Mouse (Mus musculus) urinary bladder, postnatal 14 days (tissue): ENCODE results near the gene E130114P18Rik.

ENCODE experiments used
- DNase-seq: peaks from one replicate; pipeline ENCODE4 v3.0.0; 2021; ENCODE audit warnings: low spot score

The E130114P18Rik gene

DNA sequence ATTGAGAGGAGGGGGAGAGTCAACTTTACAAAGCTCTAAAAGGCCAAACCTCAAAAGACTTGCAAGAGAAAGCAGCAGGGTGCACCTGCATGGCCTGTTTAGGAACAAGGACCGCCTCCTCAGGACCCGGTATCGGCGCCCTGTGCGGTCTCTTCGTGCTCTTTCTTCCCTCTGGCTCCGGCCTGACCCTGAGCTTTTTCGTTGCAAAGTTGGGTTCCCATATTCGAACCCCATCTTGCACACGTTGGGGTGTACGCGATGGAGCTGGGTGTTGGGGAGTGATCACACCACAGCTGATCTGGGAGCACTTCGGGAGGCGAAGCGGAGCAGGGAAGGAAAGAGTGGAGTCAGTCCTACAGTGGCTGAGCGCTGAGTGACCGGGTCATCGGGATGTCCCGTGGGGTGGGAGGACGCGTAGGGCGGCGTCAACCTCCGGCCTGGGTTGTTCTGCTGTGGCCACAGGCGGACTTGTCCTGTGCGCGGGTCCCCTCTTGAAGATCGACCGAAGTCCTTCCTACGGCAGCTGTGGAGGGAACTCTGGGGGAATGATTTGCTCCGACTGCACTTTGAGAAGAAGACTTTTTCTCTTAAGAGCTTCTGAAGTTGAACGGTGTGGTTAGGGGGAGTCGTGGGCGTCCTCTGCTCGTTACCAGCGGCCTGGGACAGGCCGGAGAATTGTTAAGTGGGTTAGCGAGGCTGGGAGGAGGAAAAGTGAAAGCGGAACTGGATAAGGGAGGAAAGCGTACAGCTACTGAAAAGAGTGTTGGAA lies 26.2 kb downstream of the E130114P18Rik start:
- DNase-seq = peak; percentile 61

DNA sequence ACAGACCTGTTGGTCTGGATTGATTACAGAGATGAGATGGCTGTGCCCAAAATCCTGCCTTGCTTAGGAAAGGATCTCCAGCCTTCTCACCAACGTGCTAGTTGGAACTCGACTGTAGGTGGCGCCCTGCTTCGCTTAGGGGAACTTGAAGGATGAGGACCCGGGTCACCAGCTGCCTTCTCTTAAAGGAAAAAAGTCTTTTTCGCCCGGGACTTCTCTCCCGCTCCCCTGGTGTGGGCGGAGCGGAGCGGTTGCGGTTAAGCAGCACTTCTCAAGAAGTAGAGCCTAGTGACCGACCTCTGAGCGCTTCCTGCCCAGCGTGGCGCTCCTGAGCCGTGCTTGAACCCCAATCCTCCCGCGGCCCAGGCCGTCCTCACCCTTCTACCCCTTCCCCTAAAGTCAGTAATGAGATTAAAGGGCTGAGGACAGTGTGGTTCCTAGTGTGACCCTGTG lies 26.8 kb downstream of the E130114P18Rik start:
- peak; percentile 96 for DNase-seq

DNA sequence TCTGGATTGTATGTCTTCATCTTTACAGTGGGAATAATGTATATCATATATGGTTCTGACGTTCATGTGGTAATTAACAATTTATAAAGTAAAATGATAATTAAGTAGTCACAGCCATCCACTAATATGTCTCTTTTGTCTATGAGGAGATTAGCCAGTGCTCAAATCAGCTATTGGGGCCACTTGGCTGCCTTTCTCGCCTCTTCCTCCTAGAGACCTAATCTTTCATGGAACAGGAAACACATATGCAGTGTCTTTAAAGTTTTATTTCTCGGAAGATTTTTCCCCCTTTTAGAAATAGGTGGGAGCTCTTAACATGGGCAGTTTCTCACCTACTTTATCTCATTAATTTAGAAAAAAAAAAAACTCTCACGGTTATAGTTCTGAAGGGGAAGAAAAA lies 27.5 kb downstream of the E130114P18Rik start:
- DNase-seq = no peak

DNA sequence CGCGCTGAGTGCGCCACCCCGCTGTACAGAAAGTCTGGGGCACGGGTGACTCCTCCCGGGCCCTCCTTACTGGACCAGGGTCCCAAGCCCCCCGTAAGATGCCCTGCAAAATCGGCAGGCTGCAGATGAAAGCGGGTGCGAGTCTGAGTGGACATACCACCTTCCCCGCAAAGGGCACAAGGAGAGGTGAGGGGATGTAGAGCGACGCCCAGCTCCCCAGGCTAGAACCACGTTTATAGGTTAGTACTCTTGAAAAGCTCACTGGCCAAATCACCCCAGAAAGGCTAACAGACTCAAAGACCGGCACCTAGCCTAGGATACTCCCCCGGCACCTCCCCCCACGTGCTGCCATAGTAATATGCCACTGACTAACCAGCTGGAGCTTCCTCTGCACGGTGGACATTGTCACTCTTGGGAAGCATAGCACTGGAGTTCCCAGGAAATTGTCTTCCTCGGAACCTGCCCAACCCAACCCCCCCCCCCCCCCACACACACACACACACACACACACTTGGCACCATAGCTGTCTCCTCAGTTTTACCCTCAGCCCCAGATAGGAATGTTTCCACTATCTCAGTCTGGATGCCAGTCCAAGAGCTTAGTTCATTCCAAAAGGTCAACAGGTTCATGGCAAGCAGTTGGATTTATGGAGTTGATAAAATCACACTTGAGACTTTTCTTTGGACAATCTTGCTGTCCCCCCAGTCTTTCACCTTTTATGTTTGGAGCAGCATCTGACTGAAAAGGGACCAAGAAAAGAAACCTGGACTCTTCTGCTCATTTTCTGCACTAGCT lies 31.6 kb downstream of the E130114P18Rik start:
- no peak for DNase-seq

DNA sequence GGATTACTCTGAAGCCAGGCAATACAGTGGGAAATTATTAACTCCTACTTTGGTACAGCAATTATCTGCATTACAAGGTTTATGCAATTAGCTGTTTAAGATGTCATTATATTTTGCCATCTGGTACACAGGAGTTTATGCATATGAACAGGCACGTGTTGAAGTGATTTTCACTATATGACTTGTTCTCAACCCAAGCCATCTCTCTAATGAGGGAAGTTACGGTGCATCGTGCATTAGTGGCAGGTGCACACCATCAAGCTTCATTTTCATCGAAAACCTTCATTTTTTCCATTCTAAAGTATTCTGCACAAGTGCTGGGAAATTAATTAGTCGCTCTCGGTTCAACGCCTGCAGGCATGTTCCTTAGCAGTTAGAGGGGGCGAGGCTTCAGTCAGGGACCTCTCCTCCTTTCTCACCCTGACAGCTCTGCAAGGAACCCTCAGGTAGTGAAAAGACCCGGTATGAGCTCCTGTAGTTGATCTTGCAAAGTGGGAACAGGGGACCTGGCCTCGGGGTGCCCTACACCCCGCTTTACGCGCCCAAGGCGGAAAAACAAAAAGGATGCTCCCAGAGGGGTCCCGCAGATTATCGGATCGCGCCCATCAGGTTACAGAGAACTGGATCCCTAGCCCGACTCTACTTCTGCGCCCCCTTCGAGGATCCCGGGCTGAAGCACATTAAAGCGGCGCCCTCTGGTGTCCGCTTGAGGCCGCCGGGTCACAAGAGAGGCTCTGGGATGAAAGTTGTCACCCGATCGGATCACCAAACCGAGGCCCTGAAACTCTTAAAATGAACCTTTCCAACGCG lies 32.4 kb downstream of the E130114P18Rik start:
- peak; percentile 77 for DNase-seq

DNA sequence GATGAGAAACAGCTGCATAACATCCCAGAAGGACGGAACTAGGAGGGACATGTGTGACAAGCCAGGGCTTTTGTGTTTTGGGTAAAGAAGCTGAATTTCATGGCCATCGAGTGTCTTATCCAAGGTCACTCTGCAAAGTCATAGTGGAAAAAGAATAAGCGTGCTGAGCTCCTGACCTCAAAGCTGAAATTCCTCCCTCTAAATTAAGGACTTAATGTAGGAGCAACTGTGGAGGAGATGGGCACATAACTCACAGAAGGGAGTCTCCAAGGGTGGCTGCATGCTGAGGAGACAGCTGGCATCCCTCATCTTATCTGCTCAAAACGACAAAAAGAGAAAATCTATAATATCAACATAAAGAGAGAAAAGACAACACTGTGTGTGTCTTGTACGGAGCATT lies 33.9 kb downstream of the E130114P18Rik start:
- DNase-seq = no peak

DNA sequence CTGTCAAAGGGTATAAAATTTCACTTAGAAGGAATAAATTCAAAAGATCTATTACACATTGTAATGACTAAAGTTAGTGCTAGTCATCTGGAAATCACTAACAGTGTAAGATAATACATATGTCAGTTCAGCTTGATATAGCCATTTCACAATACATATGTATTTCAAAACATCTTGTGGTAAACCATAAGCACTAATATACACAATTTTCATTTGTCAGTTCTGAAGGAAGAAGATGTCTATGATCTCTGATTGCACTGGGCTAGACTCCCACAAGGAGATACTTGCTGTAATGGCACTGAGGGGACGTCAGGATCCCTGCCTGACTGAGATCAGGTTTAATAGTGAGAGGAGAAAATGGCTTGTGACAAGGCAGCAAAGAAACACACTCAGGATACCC lies 44.5 kb downstream of the E130114P18Rik start:
- no peak for DNase-seq

DNA sequence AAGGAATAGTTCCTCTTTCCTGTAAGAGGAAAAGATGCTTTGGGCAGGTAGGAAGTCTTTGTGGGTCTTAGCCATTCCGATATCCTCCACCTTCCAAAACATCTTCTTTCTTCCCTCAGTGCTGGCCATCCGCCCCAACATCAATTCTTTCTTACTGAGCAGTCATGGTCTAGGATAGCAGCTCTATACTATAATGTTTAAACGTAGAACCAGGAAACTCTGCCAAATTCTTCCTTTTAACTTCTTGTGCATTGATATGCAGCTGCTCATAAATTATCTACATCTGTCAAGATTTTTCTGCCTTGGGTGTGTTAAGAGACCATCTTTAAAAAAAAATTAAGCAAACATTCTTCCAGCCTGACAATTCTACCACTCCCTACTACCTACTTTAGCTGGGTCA lies 47.5 kb downstream of the E130114P18Rik start:
- DNase-seq = no peak

DNA sequence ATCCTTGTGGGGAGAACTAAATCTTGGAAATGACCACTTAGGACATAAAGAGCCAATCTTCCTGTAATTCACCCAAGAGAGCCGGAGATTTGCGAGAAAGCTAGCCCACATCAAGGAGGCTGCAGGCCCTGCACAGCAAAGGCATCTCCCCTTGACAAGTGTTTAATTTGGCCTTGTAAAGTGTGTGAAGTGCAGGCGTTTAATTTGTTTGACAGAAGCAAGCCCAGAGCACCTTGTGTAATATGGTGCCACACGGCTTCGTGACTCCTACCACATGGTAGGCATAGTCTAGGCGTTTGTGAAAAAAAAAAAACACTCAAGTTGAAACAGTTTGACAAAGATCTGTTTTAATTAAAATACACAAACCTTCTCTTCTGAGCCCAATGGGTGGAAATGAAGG lies 47.9 kb downstream of the E130114P18Rik start:
- DNase-seq = no peak

DNA sequence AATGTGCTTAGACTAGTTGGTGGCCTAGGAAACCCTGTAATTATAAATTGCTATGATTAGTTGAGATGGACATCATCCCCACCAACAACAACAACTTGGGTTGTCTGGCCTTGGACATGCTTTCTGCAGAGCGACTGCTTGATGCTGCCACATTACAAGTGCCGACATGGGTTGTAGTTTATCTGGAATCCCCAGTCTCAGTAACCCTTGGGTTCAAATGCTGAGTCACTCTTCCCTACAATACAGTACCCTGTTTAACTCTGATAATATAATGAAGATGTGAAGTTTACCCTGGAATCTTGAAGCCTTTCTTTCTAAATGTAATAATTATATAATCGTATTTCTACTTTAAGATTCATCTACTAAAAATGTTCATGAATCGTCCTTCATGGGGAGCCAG lies 49.4 kb downstream of the E130114P18Rik start:
- DNase-seq = no peak

DNA sequence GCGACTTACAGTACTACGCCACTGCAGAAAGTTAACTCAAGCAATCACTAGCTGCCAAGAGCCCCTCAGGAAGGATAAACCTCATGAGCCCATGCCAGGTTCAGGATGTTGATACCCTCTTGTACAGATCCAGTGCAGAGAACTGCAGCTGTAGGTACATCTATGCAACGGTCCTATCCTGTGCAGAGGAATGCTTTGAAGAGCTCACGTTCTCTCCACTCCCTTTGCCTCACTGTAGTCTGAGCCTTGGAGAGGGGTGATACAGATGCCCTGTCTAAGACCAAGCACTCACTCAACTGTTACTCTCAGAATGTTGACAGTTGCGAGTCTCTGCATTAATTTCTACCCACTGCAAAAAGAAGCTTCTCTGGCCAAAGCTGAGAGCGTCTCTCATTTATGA lies 54.5 kb downstream of the E130114P18Rik start:
- DNase-seq = no peak

DNA sequence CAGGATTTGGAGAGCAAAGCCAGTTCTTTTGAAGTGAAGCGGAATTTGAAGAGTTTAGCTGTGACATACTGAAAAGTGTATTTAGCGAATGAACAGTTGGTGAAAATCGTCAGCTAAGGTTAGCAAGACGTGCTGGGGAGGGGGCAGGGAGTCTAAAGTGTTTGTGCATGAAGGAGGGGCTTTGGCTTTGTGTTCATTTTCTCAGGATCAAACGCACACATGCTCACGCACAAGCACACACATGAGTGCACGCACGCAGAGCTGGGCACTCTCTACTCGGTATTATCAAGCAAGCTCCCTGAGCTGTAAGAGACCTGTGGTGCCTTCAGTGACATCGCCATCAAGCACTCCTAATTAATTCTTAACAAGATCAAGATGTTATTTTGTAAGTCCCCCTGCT lies 55.2 kb downstream of the E130114P18Rik start:
- no peak for DNase-seq

DNA sequence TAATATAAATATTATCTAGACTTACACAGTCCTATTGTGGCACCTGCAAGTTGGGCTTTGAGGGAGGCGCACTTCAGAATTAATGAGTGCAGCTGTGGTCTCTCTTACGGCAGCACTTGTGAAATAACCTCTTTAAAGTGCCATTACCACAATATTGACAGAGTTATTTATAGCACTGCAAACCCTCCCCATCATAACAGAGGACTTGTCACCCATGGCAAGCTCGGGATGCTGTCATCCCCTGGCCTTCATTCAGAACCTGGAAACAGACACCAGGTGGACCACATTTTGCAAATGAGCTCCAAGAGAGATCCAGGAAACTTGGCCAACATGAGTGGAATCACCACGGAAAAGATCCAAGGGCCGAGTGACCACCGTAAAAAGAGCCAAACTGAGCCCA lies 63.3 kb downstream of the E130114P18Rik start:
- DNase-seq = no peak

DNA sequence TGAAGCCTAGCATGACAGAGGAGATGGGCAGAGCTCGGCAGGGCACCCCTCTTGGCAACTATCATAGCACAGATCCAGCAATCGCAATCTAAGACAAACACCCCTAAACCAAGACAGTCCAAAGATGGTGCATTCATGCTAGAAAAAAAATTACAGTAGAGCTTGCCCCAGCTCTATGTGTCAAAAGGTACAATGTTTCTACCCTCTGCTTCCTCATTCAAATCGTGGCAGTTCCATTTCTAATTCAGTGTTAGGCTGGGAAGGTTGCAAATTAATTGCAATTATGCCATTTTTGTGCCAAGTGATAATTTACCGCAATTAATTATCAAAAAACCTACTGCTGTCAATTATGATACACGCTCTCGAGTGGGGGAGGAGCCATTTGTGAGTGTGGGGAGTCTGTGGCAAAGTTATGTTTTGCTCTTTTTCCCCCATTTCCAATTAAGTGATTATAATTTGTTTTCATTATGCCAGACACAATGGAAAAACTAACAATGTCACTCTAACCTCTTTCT lies 63.7 kb downstream of the E130114P18Rik start:
- no peak for DNase-seq

DNA sequence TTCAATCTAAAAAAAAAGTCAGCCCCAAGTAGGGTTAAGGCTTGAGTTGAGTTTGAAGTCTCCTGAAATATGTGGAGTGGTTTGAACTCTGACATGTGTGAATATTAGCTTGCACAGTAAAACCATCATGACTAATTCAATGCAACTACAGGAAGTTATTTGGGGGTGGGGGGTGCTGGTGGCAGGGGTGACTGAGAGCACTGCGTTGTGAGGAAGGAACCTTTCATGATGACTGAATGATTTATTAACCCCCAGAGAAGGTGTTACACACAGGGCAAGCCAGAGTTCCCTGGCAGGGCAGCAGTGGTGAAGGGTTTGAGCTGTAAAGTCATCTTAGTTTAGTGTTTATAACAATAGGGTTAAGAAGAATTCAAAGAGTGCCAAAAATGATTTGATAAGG lies 65.3 kb downstream of the E130114P18Rik start:
- no peak for DNase-seq

DNA sequence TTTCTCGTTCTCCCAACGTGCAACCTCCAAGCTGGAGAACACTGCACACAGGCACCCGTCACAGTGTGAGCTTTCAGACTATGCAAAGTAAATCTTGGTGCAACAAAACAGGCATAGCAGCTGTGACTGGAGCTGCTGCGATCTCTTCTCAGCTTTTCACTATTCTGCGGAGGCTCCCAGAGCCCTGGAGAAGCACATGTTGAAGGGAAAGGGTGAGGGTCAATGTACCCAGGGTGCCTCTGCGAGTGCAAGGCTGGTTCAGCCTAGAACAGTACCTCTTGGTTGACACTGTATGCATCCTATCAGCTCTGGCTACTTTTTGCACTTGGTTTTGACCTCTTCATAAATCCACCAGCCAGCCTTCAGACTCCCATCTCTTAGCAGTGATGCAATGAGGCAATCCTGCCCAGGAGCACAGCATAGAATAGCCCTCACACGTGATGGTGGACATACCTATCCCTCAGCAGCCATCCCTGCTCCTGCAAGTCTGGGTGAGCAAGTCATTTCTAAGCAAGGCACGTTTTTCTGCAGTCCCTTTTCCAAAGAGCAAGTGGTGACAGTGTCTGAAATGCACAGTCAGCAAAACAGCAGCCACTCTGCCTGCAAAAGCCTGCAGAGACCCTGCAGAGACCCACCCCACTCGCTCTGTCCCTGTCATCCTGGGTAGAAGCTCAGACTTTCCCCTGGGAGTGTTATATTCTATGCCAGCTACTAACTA lies 67.7 kb downstream of the E130114P18Rik start:
- DNase-seq = no peak

DNA sequence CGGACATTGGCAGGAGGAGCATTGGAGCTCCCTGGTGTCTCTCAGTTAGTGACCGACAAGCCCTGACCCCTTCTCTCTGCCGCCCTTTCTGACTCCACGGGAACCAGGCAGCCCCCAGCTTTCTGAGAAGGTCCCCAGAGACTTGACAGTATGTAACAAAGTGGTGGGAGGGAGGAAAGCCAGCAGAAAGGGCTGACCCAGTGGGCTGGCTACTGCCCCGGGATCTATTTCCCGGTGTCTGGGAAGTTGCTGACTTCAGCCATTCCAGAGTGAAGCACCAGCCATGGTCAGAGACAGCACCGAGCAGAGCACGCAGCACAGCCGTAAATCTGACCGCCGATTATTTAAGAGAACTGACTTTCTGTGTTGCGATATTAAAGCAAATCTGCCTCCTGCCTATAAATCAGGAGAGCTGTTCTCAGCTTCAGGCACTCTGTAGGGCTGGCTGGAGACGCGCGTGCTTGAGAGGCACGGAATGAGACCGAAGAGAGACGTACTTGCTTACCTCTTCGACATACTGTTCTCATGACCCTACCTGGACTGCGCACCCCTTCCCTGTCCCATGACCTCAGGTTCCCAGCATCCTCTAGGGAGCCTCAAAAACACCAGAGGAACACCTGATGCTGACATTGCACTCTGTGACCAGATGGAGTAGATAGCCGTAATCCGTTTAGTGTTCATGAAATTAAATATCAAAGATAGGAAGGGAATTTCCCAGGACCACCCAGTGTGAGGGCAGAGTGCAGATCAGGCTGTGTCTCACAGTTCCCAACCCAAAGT lies 70.3 kb downstream of the E130114P18Rik start:
- DNase-seq = no peak

DNA sequence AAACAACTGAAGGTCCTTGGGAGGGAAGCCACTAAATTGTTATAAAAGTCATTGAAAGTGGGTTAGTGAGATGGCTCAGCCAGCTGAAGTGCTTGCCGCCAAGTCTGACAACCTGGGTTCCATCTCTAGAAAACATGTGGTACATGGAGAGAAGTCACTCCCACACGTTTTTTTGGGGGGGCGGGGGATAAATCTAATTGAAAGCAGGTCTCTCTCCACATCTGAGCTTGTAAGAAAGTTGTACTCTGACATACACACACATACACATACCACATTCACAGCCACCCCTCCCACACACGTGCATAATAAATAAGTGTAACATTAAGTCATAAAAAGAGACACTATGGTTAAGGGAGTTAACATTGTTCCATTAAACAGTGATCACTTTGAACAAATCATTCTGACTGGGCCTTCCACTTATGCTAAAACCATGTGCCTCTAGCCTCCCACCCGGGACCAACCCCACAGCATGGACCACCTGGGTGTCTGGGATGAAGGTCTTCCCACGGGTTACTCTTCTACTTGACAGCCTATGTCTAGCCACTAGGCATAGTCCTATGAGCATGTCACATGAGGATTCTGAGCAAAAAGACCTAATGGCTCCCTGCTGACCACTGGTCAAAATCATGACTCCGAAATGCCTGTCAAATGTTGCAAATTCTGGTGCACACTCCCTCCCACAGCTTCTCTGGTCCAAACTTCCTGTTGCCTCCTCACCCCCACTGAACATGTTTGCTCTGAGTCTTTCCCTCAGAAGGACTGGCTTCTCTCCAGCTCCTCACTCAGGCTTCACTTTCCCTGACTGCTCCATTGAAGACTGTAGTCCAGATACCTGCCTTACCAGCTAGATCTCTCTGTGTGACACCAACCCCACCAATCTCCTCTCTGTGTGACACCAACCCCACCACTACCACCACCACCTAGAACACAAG lies 80.9 kb downstream of the E130114P18Rik start:
- no peak for DNase-seq

DNA sequence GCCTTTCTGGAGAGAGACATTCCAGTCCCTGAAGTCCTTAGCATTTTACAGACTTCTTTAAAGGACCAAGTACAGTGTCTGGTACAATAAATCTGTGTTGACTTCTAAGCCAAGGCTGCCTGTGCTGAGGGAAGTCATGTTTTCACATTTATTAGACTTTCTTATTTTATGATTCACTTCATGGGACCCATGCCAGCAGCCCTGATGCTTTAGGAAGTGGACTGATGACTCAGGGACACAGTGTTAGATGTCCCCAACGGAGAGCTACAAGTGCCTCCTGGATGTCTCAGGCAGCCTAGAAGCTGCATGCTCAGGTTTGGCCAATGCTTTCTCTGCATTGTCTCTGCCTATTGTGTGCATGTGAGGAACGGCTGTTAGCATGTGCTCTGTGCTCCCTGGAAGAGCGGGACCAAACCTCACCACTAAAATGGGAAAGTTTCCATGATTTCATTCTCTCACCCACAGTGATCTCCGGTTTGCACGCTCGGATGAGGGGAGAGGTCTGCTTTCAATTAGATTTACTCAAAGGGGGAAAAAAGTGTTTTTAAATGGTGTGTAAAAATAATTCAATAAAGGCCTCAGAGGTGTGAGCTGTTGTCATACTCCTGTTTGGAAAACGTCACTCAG lies 82.4 kb downstream of the E130114P18Rik start:
- peak; percentile 28 for DNase-seq
